Mouse (Mus musculus): Measurements from ENCODE around the gene Slc38a8. TPM values are rescaled to one million over a fixed set of nuclear protein-coding genes. Genes with fewer than 3 reads are reported as not detected.

The Slc38a8 gene
- polyA plus RNA-seq, 1 experiment from 2014 or later = 0.17 TPM

DNA sequence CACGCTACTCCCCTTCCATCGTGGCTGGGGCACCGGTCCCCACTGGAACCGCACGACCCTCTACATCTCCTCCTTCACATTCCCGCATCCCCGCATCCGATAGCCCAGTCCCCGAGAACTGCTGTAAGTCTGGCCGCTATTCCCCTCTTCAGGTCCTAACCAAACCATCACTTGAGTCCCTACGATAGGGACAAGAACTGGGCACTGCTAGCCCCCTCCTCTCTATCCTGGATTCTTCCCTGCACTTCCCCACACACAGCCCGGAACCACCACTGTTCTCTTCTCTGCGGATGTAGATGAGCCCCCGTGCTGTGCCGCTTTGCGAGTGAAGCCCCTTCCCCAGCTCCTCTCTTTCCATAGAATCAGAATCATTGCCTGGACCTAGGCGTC, 53.7 kb downstream of the Slc38a8 start:
- DNase-seq (ENCODE audit: low spot score) (no peak), ATAC-seq (ENCODE audit: low read depth) (no peak)
- Histone ChIP-seq H3K4me2 (ENCODE audit: low read depth, low read length) (peak overlapping the region; percentile 95), H3K36me3 (ENCODE audit: control insufficient read depth, insufficient read depth, low read length) (no peaks in the 10 kb centered on the region), H3K27ac (replicated peaks; ENCODE audit: low read depth, low read length) (no peak overlapping the region), H3K27me3 (replicated peaks; ENCODE audit: control insufficient read depth, insufficient read depth, low read length) (peaks cover 19% of the 10 kb centered on the region), H3K4me3 (ENCODE audit: low read depth, low read length) (peak overlapping the region; percentile 69), H3K4me1 (ENCODE audit: control insufficient read depth, insufficient read depth, low read length) (no peaks in the 10 kb centered on the region), H3K9ac (ENCODE audit: low read depth, low read length) (peak overlapping the region; percentile 80; the same call in 1 of the 2 replicates), H3K9me3 (ENCODE audit: control insufficient read depth, low read length) (no peaks in the 10 kb centered on the region)
- 2% methylated on average over 15 of the region's 17 CpGs for WGBS

DNA sequence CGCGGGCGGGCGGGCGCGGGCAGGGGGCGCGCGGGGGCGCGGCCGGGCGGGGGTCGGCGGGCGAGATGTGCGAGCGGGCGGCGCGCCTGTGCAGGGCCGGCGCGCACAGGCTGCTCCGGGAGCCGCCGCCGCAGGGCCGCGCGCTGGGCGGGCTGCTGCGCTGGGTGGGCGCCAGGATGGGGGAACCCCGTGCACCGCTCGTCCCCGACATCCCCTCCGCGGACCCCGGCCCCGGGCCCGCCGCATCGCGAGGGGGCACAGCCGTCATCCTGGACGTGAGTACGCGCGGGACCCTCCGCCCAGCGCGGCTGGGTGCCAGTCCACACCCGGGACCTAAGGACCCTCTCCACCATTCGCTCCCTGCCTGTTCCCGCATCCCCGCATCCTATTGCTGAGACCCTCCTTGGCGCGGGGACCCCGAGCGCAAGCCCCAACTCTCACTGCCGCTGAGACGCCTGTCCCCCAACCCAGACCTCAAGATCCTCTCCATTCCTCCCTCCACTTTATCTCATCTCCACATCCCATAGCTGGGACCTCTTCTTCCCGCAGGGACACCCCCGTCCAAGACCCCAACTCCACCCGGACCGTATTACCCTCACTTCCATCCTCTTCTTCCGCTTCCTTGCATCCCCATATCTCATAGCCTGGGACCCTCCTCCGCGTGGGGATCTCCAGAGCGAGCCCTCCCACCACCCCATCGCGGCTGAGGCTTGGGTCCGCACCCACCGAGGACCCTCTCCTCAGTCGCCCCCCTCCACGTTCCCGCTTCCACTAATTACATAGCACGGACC, 54.3 kb downstream of the Slc38a8 start:
- 2% methylated on average over 36 of the region's 80 CpGs for WGBS
- Histone ChIP-seq H3K27ac (replicated peaks; ENCODE audit: low read depth, low read length) (no peak overlapping the region), H3K4me3 (ENCODE audit: low read depth, low read length) (peak overlapping the region; percentile 69), H3K36me3 (ENCODE audit: control insufficient read depth, insufficient read depth, low read length) (no peaks in the 10 kb centered on the region), H3K9ac (ENCODE audit: low read depth, low read length) (peak overlapping the region; percentile 80), H3K4me2 (ENCODE audit: low read depth, low read length) (peak overlapping the region; percentile 95), H3K9me3 (ENCODE audit: control insufficient read depth, low read length) (no peaks in the 10 kb centered on the region), H3K27me3 (replicated peaks; ENCODE audit: control insufficient read depth, insufficient read depth, low read length) (peaks cover 19% of the 10 kb centered on the region), H3K4me1 (ENCODE audit: control insufficient read depth, insufficient read depth, low read length) (no peaks in the 10 kb centered on the region)
- no peak for DNase-seq (ENCODE audit: low spot score)
- ATAC-seq (ENCODE audit: low read depth) = peak; percentile 54

GRCm38 (mm10) chr8:119446211-119446989, 55.1 kb downstream of the Slc38a8 start, which contains the start of gene Necab2:
TSS of gene Necab2 (plus strand) at chr8:119446719.
- DNase-seq (ENCODE audit: low spot score) = peak; percentile 83
- H3K36me3 ChIP-seq (ENCODE audit: control insufficient read depth, insufficient read depth, low read length) = no peaks in the 10 kb centered on the region
- H3K27me3 ChIP-seq (replicated peaks; ENCODE audit: control insufficient read depth, insufficient read depth, low read length) = peaks cover 19% of the 10 kb centered on the region
- peak within 1 kb of the TSS; percentile 95 for H3K4me2 ChIP-seq (ENCODE audit: low read depth, low read length)
- no peaks in the 10 kb centered on the region for H3K4me1 ChIP-seq (ENCODE audit: control insufficient read depth, insufficient read depth, low read length)
- H3K9ac ChIP-seq (ENCODE audit: low read depth, low read length) = peak within 1 kb of the TSS; percentile 80
- peak; percentile 77 for ATAC-seq (ENCODE audit: low read depth)
- WGBS = 7% methylated on average over 6 of the region's 52 CpGs
- H3K27ac ChIP-seq (replicated peaks; ENCODE audit: low read depth, low read length) = no peak within 1 kb of the TSS
- peak within 1 kb of the TSS; percentile 69 for H3K4me3 ChIP-seq (ENCODE audit: low read depth, low read length)
- no peaks in the 10 kb centered on the region for H3K9me3 ChIP-seq (ENCODE audit: control insufficient read depth, low read length)

DNA sequence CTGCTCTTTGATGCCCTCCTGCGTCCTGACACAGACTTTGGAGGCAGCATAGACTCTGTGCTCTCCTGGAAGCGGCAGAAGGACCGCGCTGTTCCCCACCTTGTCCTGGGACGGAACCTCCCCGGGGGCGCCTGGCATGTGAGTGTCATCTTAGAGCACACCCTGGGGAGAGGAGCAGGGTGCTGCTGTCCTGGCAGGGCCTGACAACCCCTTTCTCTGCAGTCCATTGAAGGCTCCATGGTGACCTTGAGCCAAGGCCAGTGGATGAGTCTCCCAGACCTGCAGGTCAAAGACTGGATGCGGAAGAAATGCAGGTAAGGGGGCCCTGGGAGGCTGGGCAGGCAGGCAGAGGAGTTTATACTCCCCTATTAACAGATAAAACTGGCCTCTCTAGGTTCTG, 58.5 kb downstream of the Slc38a8 start:
- WGBS = 94% methylated on average over 5 of the region's 8 CpGs
- no peak for ATAC-seq (ENCODE audit: low read depth)
- no peak for DNase-seq (ENCODE audit: low spot score)
- H3K4me2 ChIP-seq (ENCODE audit: low read depth, low read length) = no peak overlapping the region
- H3K4me3 ChIP-seq (ENCODE audit: low read depth, low read length) = no peak overlapping the region
- H3K9ac ChIP-seq (ENCODE audit: low read depth, low read length) = no peak overlapping the region
- no peaks in the 10 kb centered on the region for H3K9me3 ChIP-seq (ENCODE audit: control insufficient read depth, low read length)
- H3K27ac ChIP-seq (replicated peaks; ENCODE audit: low read depth, low read length) = no peak overlapping the region
- peaks cover 9% of the 10 kb centered on the region; the same call in 1 of the 2 replicates for H3K4me1 ChIP-seq (ENCODE audit: control insufficient read depth, insufficient read depth, low read length)
- peaks cover 10% of the 10 kb centered on the region for H3K27me3 ChIP-seq (replicated peaks; ENCODE audit: control insufficient read depth, insufficient read depth, low read length)
- H3K36me3 ChIP-seq (ENCODE audit: control insufficient read depth, insufficient read depth, low read length) = no peaks in the 10 kb centered on the region

DNA sequence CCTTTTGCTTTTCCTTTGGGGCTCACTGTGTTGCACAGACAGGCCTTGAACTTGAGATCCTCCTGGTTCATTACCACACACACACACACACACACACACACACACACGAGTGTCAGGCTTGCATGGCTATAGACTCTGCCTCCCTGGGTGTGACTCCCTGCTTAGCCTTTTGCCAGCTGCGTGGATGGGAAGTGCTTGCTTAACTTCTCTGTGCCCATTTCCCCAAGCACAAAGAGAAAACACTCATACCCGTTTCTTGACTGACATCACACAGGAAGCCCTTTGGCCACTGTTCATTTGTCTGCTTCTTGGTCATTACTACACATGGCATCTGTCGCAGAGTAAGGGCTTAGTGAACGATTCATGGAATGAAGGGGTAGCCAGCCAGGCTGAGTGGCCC, 59.5 kb downstream of the Slc38a8 start:
- no peak for ATAC-seq (ENCODE audit: low read depth)
- Histone ChIP-seq H3K4me2 (ENCODE audit: low read depth, low read length) (no peak overlapping the region), H3K36me3 (ENCODE audit: control insufficient read depth, insufficient read depth, low read length) (no peaks in the 10 kb centered on the region), H3K4me1 (ENCODE audit: control insufficient read depth, insufficient read depth, low read length) (peaks cover 9% of the 10 kb centered on the region), H3K4me3 (ENCODE audit: low read depth, low read length) (no peak overlapping the region), H3K27ac (replicated peaks; ENCODE audit: low read depth, low read length) (no peak overlapping the region), H3K27me3 (replicated peaks; ENCODE audit: control insufficient read depth, insufficient read depth, low read length) (peaks cover under 1% of the 10 kb centered on the region), H3K9ac (ENCODE audit: low read depth, low read length) (no peak overlapping the region), H3K9me3 (ENCODE audit: control insufficient read depth, low read length) (no peaks in the 10 kb centered on the region)
- no peak for DNase-seq (ENCODE audit: low spot score)
- WGBS = 64% methylated on average over 5 of the region's 5 CpGs

DNA sequence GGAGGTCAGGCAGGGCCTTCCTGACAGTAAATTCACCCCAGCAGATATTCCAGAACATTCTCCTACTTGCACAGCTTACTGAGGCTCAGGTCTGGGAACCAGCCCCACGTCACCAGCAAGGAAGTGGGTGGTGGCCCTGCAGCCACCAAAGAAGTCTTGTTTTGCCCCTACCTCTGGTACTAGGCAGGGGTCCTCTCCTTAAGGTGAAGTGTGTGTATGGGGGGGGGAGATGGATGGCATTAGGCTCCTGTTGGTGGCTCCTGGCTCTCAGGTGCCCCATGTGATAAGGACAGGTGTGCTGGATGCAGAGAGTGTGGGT, 60.6 kb downstream of the Slc38a8 start:
- H3K27ac ChIP-seq (replicated peaks; ENCODE audit: low read depth, low read length) = no peak overlapping the region; the same call in 1 of the 2 replicates
- H3K9me3 ChIP-seq (ENCODE audit: control insufficient read depth, low read length) = no peaks in the 10 kb centered on the region
- ATAC-seq (ENCODE audit: low read depth) (no peak), DNase-seq (ENCODE audit: low spot score) (no peak)
- H3K9ac ChIP-seq (ENCODE audit: low read depth, low read length) = no peak overlapping the region
- WGBS = 50% methylated on average over 1 of the region's 1 CpGs
- no peak overlapping the region for H3K4me2 ChIP-seq (ENCODE audit: low read depth, low read length)
- H3K4me1 ChIP-seq (ENCODE audit: control insufficient read depth, insufficient read depth, low read length) = peaks cover 9% of the 10 kb centered on the region
- no peak overlapping the region for H3K4me3 ChIP-seq (ENCODE audit: low read depth, low read length)
- no peaks in the 10 kb centered on the region for H3K36me3 ChIP-seq (ENCODE audit: control insufficient read depth, insufficient read depth, low read length)
- H3K27me3 ChIP-seq (replicated peaks; ENCODE audit: control insufficient read depth, insufficient read depth, low read length) = no peaks in the 10 kb centered on the region

- no peaks in the 10 kb centered on the region for H3K9me3 ChIP-seq (ENCODE audit: control insufficient read depth, low read length)
- peaks cover 9% of the 10 kb centered on the region for H3K4me1 ChIP-seq (ENCODE audit: control insufficient read depth, insufficient read depth, low read length)
- no peaks in the 10 kb centered on the region for H3K36me3 ChIP-seq (ENCODE audit: control insufficient read depth, insufficient read depth, low read length)
- peak overlapping the region; percentile 28; the same call in 1 of the 2 replicates for H3K4me2 ChIP-seq (ENCODE audit: low read depth, low read length)
- H3K4me3 ChIP-seq (ENCODE audit: low read depth, low read length) = no peak overlapping the region
- no peaks in the 10 kb centered on the region for H3K27me3 ChIP-seq (replicated peaks; ENCODE audit: control insufficient read depth, insufficient read depth, low read length)
- 14% methylated on average over 16 of the region's 16 CpGs for WGBS
- peak; percentile 90 for DNase-seq (ENCODE audit: low spot score)
- H3K9ac ChIP-seq (ENCODE audit: low read depth, low read length) = no peak overlapping the region
- peak overlapping the region; percentile 63 for H3K27ac ChIP-seq (replicated peaks; ENCODE audit: low read depth, low read length)
- ATAC-seq (ENCODE audit: low read depth) = peak; percentile 60
Measured at GRCm38 (mm10) chr8:119440250-119440951, 61.1 kb downstream of the Slc38a8 start.

- Histone ChIP-seq H3K4me1 (ENCODE audit: control insufficient read depth, insufficient read depth, low read length) (peaks cover 9% of the 10 kb centered on the region), H3K4me2 (ENCODE audit: low read depth, low read length) (no peak overlapping the region), H3K27me3 (replicated peaks; ENCODE audit: control insufficient read depth, insufficient read depth, low read length) (no peaks in the 10 kb centered on the region), H3K9ac (ENCODE audit: low read depth, low read length) (no peak overlapping the region), H3K4me3 (ENCODE audit: low read depth, low read length) (no peak overlapping the region), H3K36me3 (ENCODE audit: control insufficient read depth, insufficient read depth, low read length) (no peaks in the 10 kb centered on the region), H3K27ac (replicated peaks; ENCODE audit: low read depth, low read length) (no peak overlapping the region; the same call in 1 of the 2 replicates), H3K9me3 (ENCODE audit: control insufficient read depth, low read length) (no peaks in the 10 kb centered on the region)
- DNase-seq (ENCODE audit: low spot score) = no peak
- 33% methylated on average over 7 of the region's 7 CpGs for WGBS
- peak; percentile 82 for ATAC-seq (ENCODE audit: low read depth)
Measured at GRCm38 (mm10) chr8:119439893-119440249, 61.6 kb downstream of the Slc38a8 start.

Measured in embryonic facial prominence, embryonic 14.5 days (tissue).